Mouse (Mus musculus): ENCODE measurements around the gene Filip1. TPM values are rescaled to one million over a fixed set of nuclear protein-coding genes. Genes with fewer than 3 reads are reported as not detected.

Gene Filip1
- total RNA-seq, 1 experiment from 2014 or later = 57.7 TPM

DNA sequence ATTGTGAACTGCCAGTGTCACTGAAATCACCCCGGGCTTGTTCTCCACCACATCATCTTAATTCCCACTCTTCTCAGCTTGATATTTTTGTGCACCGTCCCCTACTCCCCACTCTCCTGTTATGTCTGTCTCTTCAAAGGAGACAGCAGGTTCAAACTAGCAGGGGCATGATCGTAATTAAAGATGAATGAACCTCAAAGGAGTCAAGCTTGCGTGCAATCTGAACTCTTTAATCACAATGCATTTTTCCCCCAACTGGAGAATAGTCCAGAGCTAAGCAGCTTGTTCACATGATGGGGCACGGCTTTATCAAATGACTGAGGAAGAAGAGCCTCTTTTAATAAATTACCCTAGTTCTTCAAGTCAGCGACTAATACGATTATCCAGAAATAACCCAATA is 187.1 kb downstream of the Filip1 start:
- no peak for DNase-seq

DNA sequence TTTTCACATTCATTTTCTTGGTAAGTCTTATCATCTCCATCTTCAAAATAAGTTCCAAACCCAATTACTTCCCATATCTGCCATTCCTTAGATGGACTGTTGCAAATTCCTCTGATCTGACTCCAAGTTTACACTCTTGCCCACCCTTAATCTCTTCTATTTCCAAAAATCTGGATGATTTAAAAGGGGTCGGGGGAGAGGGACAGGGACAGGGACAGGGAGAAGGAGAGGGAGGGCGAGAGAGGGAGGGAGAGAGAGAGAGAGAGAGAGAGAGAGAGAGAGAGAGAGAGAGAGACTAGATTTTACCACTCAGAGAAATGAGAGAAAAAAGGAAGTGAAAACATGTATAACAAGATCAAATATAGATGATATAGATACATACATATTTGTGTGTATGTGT is 188.8 kb downstream of the Filip1 start:
- no peak for DNase-seq

DNA sequence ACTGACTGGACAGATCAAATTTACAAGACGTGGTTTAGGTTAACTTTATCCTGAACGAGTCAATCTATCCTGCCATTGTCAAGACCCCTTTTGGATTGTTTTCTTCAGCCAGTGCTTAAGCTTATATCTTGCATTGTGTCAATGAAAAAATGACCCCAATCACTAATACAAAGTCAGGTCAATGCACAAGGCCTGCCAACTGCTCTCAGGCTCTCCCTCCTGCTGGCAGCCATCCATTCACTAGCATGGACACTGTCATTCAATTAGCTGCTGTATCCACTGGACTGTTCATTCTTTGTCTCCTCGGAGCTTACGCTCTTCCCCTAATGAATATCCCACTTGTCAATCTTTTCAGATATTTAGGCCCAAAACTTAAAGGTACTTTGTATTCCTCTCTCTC is 189.2 kb downstream of the Filip1 start:
- DNase-seq = no peak

DNA sequence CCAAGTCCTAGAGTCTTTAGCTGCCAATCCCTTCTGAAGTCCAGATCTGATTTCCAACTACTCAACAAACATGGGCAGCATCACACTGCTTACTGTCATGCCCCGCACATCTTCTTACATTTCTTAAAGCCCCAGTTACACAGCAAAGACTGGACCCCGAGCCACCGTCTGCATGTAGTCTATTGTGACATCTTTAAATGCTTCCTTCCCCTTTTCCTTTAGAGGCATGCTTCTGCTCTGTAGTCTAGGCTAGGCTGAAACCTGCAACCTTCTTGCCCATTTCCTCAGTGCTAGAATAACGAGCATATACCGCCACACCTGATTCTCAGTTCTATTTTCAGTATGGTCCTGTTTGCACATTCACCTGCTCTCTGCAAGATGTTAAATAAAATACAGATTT is 196.2 kb downstream of the Filip1 start:
- no peak for DNase-seq

DNA sequence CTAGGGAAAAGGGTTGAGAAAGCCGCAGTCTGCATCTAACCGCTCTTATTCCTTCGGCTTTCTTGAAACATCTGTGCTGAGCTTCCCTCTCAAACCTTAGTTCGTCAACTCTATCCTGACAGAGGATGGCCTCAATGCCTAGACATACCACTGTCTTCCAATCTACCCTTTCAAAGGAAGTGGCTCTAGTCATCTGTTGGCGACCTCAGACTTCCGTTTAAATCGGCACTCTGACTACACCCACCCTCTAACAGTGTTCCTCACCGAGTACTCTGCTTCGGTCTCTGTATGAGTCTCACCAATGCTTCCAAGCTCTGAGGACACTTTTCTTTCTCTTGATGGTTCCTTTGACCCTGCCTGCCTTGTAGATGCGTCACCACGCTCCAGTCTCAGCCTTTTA is 196.6 kb downstream of the Filip1 start:
- no peak for DNase-seq

DNA sequence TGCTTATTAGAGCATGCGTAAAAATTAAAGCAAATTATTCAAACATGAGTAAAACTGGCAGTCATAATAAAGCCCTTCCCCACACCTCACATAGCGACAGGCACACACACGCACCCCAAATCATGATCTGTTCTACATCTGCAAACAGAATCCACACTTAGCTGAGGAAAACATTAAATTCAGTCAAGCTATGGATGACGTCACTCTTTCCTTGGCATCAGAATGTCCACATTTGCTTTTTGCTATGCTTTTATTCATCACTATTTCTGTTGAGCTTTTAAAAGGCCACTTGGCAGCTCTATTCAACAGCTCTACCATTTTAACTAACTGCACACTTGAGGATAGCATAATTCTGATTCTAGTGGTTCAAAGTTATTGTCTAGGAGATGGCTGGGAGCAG is 198.1 kb downstream of the Filip1 start:
- DNase-seq = no peak

DNA sequence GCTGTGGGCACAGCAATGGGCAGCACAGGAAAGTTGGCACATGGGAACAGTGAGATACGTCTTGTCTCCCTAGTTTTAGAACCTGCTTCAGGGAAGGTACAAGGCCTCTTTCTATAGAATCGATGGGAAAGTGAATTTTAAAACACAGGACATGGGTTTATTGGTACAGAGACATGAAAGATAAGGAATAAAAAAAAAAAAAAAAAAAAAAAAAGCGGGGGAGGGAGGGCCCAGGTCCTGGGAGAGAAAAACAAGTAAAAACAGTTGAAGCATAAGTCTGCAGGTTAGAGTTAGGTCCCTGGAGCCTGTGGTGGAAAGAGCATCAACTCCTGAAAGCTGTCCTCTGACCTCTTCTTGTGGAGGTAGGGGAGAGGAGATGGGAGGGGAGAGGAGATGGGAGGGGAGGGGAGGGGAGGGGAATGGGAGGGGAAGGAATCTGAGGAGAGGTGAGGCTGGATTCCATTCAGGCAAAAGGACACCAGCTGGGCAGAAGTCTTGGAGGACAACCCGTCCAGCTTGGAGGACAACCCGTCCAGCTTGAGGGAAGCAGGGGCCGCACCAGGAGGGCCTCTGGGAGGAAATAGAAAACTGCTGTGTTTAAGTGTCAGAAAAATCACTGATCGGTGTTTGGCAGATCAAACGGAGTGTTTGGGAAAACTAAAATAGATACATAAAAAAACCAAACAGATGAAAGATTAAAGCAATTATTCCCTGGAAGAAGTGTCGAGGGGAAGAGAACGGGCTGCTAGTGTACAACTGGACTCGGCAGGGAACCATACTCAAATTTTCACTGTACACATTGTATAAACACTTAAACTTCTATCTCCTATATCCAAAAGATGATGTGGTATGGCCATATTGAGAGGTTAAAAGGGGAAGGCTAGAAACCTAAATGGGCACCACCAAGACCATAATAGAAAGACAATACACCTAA is 201.4 kb downstream of the Filip1 start:
- DNase-seq = no peak

DNA sequence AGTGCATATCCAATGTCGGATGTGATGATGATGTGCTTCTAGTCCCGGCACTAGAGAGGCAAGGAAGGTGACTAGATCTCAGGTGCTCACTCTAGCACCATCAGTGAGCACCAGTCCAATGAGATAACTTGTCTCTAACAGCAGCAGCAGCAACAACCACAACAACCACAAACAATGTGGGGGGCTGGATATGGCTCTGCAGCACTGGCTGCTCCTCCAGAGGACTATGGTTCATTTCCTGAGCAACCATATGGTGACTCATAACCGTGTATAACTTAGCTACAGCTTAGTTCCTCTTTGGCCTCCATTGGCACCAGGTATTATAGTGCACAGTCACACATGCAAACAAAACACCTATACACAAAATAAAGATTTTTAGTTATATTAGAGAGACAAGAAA is 202.1 kb downstream of the Filip1 start:
- DNase-seq = no peak

DNA sequence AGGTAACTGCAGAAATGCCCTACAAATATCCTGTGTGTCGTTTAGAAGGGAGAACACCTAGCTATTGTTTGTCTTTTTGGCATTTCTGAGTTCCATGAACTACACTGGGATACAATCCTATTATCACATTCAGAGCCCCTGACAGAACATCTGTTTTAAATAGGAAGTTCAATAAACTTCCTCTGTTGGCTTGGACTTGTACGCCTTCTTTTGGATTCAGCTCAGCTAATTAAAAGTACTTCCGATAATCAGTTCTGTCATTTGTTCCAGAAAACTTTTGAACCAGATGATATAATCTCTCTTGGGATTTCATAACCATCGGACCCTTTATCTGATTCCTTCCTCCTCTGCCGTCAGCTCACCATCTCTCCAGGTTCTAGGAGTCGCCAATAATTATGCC is 203.2 kb downstream of the Filip1 start:
- DNase-seq = no peak

DNA sequence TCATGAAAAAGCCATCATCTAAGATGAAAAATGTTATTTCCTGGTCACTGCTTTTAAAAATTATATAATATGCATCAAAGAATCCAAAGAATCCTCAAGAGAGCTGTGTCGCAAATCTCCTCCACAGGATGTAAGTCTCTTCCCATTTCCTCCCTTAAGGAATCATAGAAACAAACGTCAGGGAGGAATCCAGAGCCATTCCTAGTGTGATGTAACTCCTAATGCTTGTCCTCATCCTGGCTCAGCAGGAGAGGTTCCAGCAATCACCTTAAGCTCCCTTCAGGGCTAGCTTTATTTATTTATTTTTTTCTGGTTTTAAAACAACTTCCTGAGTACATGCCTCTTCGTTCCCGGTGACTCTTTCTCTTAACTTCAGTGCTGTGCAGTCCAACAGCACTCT is 205.5 kb downstream of the Filip1 start:
- DNase-seq = no peak

DNA sequence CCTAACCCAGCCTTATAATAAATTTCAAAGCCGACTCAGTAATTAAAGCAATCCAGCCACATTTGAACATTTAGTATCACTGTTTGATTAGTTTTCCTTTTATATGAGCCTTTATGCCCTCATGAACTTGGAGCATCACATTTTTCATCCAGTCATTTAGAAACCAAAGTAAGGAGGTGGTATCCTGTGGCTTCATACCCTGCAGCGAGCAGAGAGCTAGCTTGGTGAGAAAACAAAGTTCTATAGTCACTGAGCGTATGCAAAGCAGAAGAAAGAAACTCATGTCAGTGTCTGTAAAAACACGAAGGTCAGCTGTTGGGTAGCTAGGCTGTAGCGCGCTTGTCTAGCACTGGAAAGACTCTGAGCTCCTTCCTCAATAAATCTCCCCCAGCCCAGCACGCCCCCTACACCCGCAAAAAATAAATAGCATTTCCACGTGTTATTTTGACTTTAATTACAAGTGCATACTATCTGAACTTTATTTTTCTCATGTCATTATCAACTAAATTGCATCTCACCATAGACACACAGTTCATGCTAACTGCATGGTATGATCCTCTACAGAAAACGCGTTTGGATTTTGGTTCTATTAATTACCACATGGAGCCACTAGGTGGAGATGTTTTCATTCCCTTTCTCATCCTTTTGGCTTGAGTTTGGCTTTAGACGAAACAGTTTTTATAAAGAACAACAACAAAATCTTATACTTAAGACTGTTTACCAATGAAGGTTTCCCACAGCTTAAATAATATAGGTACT is 206.2 kb downstream of the Filip1 start:
- DNase-seq = no peak

DNA sequence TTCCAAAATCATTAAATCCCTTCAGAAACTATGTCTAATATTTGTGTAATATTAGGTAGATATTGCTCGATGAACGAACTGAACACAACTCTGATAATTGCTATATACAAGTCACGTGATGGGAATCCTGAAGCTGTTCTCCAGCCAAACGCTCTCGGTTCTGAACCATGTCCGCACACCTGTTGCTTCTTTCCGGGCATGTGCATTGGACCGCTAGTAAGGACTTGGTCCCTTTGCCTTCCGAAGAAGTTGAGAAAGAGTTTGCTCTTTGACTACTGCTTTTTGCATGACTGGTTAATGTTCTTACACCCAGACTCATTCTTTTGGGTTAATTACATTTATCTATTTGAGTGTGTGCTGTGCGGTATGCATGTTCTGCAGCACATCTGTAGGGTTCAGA is 207.2 kb downstream of the Filip1 start:
- no peak for DNase-seq

DNA sequence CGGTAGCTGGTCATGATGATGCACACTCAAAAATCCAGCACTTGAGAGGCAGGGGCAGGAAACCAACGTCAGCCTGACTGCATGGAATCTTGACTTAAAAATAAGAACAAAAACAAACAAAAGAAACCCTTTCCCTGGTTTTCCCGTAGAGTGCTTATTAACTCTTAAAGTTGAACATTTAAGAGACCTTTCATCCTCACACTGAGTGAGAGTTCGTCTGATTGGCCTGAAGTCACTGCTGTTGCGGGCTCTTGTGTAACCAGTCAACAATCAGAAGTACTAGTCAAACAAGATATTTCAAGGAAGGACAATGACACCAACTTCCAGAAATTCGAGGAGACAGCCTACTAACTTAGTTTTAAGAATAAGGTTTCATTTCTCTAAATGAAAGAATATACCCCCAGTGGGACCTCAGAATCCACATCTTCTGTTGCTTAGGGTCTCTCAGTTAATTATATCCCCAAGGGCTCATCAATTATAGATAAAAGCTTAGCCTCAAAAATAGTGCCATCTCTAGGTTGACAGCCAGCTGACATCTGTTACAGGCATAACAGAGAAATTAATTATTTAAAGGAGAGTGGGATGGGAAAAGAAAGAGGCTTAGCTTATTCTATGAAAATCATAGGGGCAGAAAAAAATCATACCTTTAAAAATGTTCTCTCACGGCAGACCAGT is 216.1 kb downstream of the Filip1 start:
- DNase-seq = no peak

DNA sequence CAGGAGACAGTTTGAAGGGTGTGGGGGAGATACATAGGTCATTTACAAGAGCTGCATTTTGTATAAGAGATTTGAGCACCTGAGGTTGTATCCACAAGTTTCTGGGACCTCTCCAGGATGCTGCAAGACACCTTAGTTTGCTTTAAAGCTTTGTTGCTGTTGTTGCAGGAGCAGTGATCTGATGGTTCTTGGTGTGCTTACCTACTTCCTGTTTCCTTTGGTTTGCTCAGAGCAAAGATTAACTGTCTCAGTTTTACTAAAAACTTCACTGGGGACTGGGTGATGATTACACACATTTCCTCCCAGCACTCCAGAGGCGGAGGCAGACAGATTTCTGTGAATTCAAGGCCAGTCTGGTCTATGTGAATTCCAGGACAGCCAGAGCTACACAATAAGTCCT is 217.6 kb downstream of the Filip1 start:
- no peak for DNase-seq

DNA sequence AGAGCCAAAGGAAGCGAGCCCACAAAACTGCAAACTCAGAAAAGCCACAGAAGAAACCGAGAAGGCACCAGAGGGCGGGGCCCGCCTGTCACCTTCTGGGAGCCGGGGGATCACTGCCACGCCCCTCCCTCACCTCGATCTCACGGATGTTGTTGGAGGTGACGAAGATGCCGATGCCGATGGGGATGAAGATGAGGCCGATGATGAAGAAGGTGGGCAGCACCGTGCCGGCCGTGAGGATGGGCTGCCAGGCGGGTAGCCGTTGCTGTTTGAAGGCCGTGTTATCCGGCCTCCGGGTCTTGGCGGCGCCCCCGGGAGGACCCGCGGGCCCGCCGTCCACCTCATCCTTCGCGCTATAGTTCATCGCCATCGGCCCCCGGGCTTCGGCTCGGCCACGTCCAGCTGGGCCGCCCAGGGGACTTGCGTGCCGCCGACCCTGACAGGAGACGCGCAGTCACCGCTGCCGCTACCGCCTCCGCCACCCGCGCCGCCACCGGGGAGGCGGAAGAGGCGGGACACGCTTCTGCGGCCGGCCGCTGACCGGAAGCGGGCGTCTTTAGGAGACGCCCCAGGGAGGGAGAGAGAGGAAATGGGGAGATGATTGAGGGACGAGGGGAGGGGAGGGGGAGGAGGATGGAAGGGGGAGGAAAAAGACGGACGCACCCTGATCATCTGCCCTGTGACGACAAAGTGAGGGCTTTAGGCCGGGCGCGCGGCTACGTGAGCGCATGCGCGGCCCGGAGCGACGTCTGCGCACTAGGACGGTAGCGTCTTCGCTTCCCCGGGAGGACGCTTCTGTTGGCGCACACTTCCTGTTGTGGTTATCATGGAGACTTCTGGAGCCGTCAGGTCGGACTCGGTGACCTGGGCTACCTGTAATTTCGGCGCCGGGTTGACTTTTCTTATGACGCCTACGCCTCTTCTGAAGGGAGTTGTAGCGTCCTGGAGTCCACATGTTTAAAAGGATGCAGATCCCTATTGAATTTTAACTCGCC is 219.5 kb downstream of the Filip1 start, which contains the start of gene Tmem30a:
Gene Tmem30a, minus strand, starts transcription at position 667 of the 995 bp plus-strand sequence.
- DNase-seq = peak; percentile 97

DNA sequence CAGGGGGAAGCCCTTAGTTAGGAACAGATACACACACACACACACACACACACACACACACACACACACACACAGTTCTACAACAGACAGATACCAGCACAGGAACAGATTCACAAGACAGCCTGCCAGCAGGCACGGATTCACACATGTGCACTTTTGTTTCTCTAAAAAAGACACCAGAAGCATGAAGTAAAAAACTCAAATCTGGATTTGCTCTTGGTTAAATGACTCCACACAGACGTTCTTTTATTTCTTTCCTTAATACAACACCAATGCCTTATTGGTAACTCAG is 226.9 kb downstream of the Filip1 start:
- DNase-seq = peak; percentile 19

DNA sequence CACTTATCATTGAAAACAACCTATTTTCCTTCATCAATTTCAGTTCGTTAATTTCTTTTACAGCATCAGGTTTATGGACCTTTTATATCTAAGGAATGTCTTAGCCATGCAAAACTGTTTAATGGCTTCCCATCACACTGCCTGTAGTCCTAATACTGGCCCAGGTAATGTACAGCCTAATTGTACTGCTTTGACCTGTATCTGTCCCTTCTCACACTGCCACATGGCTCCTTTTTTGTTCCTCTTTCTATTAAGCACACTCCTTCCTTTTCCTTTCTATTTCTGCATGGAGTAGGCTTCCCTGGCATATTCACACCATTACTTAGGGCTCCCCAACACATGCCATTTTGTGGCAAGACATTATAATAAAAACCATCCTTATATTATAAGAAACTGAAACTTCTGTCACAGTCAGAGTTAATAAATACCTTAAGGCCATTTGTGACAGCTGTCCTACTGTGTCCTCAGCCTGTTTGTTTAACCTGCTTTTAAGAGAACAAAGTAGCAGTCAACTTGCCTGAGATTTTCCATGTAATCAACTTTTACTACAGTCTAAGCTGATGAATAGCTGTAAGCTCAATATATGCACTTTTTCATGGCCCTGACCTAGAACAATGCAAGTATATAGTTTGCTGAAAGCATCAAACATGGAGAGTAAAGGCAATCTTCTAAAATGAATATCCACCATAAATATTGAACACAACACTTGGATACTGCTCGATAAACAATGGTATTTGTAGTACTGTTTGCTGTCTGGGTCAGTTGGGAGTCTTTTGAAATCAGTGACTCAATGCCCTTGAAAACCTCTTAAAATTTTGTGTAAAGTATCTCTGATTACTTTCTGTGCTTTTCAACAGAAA is 227.5 kb downstream of the Filip1 start:
- no peak for DNase-seq

DNA sequence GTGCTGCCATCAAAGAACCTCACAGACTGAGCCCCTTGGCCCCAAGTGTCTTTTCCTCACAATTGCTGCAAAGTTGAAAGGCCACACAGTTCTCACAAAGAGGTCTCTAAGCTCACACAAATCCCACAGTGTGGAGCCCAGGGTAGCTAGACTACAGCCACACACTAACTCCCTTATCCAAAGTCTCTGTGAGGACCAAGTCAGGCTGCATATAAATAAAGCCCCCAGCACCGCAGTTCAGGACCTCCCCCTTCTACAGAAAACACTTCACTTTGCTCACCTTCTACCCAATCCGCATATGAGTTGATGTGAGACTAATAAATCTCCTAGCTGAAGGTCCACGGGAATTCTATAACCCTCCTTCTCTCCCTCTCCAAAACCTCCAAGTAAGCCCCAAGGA is 228.2 kb downstream of the Filip1 start:
- DNase-seq = no peak

DNA sequence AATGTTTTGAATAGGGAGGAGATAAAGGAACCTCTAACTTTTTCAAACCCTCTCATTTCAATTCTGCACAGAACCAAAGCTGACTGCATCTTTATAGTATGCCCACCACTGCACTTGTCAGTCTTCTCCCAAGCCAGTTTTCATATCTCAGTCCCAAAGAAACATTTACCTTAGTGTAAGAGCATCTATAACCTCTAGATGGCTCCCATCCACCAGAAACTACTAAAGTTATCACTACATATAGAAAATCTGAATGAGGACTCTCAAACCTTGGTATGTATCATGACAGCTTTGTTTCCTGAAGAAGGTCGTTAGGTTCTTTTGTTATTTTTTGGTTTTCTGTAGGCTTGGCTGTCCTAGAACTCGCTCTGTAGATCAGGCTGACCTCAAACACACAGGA is 233.3 kb downstream of the Filip1 start:
- no peak for DNase-seq

DNA sequence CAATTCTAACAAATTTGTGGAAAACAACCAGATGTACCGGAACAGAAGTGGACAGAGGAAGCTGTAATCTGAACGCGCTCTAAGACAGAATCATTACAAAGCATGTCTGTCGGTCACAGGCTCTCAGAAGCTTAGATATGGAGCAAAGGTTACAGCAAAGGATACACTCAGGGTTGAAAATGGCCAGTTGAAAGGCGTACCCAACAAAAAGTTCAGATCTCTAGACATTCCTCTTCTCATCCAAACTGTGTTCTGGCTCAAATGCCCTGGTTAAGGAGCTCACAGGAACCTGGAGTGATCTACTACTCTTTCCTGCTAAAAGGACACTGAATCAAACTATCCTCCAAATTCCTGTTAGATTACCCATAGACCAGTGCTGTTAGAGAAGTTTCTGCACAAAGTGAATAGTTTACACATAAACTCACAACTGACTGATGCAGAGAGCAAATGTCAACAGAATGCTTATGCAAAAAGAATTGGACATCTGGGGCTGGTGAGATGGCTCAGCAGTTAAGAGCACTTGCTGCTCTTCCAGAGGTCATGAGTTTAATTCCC is 245.6 kb downstream of the Filip1 start:
- DNase-seq = no peak

DNA sequence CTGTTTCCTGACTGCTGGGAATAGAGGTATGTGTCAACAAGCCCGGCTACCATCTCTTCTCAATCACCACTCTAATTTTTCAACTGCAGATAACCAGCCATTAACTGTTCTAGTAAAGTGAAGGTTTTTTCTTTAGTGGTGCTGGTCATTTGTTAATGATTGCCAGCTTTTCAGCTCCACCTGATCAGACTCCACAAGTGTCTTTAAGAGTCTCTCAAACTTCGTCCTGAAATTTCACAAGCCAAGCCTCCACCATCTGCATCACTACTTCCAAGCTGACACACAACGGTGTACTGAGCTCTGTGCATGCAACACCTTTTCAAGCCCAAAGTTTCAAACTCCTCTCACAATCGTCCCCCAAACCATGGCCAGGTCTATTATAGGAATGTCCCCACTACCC is 247.3 kb downstream of the Filip1 start:
- DNase-seq = no peak

Data from adrenal gland, postnatal 14 days (tissue).